Mouse (Mus musculus) natural killer cell, adult 2 months (primary cell): ENCODE results near the gene Rnase1.
"Not testable (repeated sequence)": the region's sequence is repeated elsewhere in the genome, so short reads cannot be mapped to it uniquely, and the experiment has no call there.

Source experiments
- DNase-seq, 2 experiments: peaks; one replicate each; pipeline ENCODE4 v3.0.0; 2022; ENCODE audit warnings: low spot score in 2 of 2

Gene Rnase1

DNA sequence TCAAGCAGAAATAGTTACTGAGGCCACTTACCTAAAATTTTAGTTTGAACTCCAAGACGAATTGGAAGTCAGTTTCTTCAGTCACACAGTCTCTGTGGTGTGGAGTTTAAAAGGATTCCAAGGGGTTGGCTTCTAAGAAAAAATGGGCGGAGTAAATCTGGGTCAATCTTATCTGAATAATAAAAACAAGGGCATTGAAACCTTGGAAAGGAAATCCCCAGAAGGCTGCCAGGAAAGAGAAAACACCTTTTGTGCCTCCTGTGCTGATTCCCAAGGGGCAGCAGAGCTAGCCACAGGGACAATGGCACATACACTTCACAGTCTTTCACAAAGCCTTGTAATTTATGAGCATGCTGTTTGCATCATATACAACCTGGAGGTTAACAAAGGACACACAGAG lies at the start of gene Rnase1:
TSS of gene Rnase1 (minus strand) at position 101 of the 400 bp plus-strand sequence.
- DNase-seq: no peak

DNA sequence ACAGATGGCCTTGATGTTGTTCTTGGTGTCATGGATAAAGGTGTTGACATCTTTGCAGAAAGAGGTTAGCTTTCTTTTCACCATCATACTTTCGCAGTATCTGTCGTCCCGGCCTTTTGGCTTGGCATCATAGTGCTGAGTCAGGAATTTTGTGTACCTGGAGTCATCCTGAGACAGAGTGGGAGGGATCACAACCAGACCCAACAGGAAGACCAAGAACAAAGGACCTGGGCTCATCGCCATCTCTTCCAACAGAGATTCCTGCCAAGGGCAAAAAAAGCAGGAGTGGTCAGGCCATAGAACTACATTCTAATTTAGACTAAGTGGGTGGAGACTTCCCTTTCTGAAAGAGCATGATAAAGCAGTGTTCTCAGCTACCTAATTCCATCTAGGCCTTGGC lies 49.1 kb upstream of the Rnase1 start:
- DNase-seq: no peak

DNA sequence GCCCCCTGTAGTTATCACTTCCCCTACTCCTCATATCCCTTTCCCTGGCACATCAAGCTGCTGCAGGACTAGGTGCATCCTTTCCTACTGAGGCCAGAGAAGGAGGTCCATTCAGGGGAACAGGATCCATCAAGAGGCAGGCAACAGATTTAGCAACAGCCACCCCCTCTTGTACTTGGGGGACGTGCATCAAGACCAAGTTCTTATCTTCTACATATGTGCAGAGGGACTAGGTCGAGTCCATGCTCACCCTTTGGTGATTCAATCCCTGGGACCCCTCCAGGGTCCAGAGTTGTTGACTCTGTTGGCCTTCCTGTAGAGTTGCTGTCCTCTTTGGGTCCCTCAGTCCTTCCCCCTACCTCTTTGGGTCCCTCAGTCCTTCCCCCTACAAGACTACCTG lies 34.5 kb upstream of the Rnase1 start:
- not testable (repeated sequence) for DNase-seq

GRCm38 (mm10) chr14:51173843-51174242 lies 27.3 kb upstream of the Rnase1 start:
- no peak for DNase-seq

DNA sequence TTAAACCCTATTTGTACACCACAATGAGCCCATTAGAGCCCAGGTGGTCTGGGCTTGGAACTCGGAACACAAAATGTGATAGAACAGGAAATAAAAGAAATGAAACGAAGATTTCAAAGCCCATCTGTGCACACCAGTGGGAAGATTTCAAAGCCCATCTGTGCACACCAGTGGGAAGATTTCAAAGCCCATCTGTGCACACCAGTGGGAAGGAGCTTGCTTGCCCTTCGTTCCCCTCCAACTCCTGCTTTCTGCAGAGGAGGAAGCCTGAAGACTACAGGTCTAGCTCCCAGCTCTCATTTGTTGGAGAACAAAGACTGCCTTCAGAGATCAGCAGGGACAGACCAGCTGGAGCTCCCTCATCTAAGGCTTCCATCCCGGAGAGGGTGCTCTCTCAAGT lies 26.4 kb upstream of the Rnase1 start:
- not testable (repeated sequence) for DNase-seq

GRCm38 (mm10) chr14:51172095-51172865 lies 25.7 kb upstream of the Rnase1 start:
- not testable (repeated sequence) for DNase-seq

DNA sequence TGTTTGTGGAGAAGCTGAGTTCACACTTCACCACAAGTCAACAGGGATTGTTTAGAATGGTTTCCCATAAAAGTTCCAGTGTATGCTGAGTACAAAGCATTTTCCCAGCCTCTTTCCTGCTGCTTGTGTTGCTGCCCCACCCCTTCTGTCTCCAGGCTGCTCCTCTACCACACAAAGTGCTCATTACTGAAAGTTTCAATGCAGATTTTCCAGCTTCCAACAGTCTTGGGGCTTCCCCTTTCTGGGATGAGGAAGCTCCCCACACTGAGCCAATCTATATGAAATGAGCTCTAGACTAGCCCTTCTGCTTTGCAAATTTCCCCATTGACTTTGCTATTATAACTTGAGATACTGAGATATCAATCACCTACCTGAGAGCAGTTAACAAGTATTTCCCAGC lies 19.5 kb upstream of the Rnase1 start:
- DNase-seq: no peak

GRCm38 (mm10) chr14:51165435-51165834 lies 18.9 kb upstream of the Rnase1 start:
- no peak for DNase-seq

GRCm38 (mm10) chr14:51163323-51163722 lies 16.7 kb upstream of the Rnase1 start:
- not testable (repeated sequence) for DNase-seq

DNA sequence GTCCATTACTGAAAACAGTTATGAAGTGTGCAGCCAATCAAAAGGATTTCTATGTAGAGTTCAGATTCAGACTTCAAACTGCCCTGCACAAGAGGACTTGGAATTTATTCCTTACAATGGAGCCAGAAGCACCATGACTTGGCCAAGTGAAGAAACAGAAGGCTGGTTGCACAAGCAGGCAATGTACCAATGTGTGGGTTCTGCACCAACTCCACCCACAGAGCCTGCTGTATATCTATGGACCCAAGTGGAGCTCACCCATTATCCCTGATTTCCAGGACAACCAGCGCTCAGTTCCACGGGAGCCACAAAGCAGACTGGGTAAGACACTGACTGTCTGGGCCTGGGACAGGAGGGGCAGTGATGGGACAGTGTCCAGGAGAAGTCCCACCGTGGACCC lies 15.4 kb upstream of the Rnase1 start, which contains the start of gene Rnase2b:
TSS of gene Rnase2b (plus strand) at position 285 of the 400 bp plus-strand sequence.
- DNase-seq: not testable (repeated sequence)

- no peak for DNase-seq
Observed at GRCm38 (mm10) chr14:51157072-51157471, 10.5 kb upstream of the Rnase1 start.

DNA sequence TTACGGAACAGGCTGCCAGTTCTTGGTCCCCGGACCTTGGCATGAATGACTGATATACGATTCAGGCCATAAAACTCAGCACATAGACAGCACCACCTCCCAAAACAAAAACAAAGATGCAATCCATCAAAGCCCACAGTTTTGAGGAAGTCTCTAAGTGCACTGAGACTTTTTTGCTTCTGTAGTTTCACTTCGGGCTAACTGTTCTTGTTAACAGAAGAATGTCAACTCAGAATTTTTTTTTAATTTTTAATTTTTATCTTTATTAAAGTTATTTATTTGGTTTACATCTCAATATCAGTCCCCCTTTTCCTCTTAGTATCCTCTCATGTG lies 10.1 kb upstream of the Rnase1 start:
- no peak for DNase-seq

GRCm38 (mm10) chr14:51156056-51156735 lies 9.6 kb upstream of the Rnase1 start:
- DNase-seq: no peak

DNA sequence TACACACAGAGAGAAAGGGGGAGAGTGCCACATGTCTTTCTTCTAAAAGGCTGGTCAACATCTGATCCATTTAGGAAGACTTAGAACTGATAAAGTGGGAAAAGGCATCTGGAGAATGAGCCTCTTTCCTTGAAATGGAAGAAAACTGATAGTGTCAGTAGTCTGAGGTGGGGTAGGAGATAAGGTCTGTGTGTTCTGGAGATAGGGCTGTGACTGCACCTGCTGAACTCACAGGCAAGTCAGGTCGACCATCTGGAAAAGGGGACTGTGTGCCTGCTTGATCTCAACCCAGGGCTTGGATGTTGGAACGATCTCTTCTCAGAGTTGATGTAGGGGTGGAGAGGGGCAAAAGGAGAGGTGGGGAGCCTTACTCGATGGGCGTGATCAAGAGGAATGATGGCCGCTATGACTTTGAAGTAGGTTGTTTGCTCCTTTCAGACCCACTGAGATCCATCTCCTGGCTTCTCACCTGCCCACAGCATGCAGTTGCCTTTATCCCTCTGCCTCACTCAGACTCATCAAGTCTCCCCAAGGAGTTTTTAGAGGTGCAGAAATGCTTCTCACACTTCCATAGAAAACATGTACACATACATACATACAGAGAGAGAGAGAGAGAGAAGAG lies 5.8 kb upstream of the Rnase1 start:
- no peak for DNase-seq

DNA sequence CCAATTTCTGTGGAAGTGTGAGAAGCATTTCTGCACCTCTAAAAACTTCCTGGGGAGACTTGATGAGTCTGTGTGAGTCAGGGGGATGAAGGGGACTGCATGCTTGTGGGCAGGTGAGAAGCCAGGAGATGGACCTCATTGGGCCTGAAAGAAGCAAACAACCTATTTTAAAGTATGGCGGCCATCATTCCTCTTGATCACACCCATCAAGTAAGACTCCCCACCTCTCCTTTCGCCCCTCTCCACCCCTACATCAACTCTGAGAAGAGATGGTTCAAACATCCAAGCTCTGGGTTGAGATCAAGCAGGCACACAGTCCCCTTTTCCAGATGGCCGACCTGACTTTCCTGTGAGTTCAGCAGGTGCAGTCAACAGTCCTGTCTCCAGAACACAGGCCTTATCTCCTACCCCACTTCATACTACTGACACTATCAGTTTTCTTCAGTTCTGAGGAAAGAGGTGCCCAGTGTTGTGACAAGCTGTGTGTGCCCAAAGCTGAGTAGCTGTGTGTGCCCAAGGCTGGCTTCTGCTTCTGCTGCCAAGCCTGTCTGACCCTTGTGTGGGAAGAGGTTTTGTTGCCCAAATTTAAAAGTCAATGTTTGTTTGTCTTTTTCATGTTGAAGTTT lies 3.7 kb upstream of the Rnase1 start:
- no peak for DNase-seq

DNA sequence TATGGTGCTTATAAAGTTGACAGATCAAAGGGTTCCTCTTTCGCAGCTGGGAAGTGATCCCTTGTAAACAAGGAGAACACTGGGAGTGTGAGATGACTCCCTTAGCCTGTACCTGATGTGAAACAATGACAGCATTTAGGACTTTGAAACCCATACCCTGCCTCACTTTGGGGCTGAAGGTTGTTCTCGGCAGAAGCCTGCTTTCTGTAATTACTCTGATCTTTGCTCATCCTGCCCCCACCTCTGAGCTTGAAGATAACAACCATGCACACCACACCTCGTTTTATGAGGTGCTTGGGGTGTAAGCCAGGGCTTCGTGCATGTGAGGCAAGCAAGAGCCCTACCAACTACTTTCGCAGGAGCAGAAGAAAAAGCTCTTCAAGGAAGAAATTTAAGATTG lies 2.6 kb upstream of the Rnase1 start:
- DNase-seq: no peak

DNA sequence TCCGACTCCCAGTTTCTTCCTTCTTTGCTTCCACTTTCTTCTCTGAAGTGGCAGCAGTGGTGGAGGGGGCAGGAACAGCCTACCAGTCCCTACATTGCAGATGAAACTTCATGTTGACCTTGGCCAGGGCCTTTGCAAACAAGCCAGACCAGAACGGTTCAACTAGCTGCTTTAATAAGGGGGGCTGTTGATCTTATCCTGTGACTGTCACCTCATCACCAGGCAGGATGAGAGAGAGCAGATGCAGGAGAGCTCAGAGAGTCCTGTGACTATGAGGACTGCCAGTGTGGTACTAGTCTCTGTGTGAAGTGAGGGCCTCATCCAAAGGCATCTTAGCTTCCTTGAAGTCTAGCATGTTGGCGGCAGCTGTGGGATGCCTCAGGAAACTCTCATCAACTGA lies 1.4 kb upstream of the Rnase1 start:
- DNase-seq: no peak

GRCm38 (mm10) chr14:51145521-51145920 lies 1.1 kb downstream of the Rnase1 start:
- DNase-seq: no peak

- DNase-seq: no peak
Observed at GRCm38 (mm10) chr14:51144451-51144850, 2.1 kb downstream of the Rnase1 start.

- DNase-seq: no peak
Observed at GRCm38 (mm10) chr14:51143937-51144336, 2.6 kb downstream of the Rnase1 start.

DNA sequence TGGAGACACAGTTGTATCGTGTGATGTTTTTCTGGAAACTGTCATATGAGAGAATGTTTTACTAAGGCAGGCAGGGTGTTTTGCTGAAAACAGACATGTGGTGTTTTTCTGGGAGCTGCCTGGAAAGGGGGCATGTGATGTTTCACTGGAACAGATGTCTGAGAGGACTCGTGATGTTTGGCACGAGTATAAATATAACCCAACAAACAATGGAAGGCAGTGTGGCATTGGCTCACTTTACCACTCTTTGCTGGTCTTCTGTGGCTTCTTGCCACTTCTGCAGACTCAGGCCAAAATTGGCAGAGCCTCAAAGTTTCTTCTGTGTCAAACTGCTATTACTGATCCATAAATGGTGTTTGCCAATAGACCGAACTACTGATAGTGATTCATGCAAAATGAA lies 3.3 kb downstream of the Rnase1 start:
- DNase-seq: no peak

GRCm38 (mm10) chr14:51142568-51142967 lies 4.0 kb downstream of the Rnase1 start:
- no peak for DNase-seq
